Comparison of ENCODE assay signal across 19 mouse cellular contexts in the genomic region with DNA sequence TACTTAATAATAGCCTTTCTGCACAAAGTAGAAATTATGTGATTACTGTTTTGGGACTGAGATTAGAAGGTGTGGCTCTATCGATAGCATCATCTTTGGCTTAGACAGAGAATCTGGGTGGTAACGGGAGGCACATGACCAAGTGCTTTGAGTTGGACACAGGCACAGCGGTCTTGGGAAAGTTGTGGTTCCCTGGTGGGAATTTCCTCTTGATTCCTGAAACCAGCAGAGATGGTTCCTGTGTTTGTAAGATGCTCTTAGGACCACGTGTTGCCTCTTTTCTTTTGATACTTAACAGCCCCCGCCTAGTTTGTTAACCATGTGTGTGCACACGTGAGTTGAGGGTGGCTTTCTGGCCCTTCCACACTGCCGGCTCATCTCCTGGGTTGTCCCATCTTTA.
"Had no signal": no experiment of that assay in that cellular context is flagged by ENCODE, and none has a peak within 500 bp of the region (broad histone marks: within the 10 kb centered on the region; RNA-seq: fewer than 3 reads in every experiment).

No protein-coding gene starts in this region.

- H3K9me3 ChIP-seq: lung, embryonic 15.5 days; midbrain, embryonic 10.5 days; midbrain, embryonic 12.5 days; neural tube, embryonic 13.5 days; neural tube, embryonic 15.5 days; stomach, embryonic 15.5 days had no signal

- H3K36me3 ChIP-seq: lung, embryonic 15.5 days; midbrain, embryonic 10.5 days; midbrain, embryonic 12.5 days; neural tube, embryonic 13.5 days; neural tube, embryonic 15.5 days; stomach, embryonic 15.5 days had no signal

- H3K4me3 ChIP-seq: lung, embryonic 15.5 days; midbrain, embryonic 10.5 days; midbrain, embryonic 12.5 days; myocyte; neural tube, embryonic 13.5 days; neural tube, embryonic 15.5 days; stomach, embryonic 15.5 days had no signal

- ATAC-seq: lung, postnatal 0 days; midbrain, embryonic 16.5 days had no signal

- H3K4me1 ChIP-seq: lung, embryonic 15.5 days had no signal

- H3K9ac ChIP-seq: lung, embryonic 15.5 days; midbrain, embryonic 12.5 days; neural tube, embryonic 13.5 days; neural tube, embryonic 15.5 days; stomach, embryonic 15.5 days had no signal

- H3K27ac ChIP-seq: lung, embryonic 15.5 days; midbrain, embryonic 10.5 days; midbrain, embryonic 12.5 days; neural tube, embryonic 13.5 days; neural tube, embryonic 15.5 days; stomach, embryonic 15.5 days; stomach, postnatal 0 days had no signal

- DNase-seq: lung, adult 2 months; lung, postnatal 14 days; lung, postnatal 4 days; right cerebral cortex, adult 18-20 months; right cerebral cortex, postnatal 25 days; right cerebral cortex, postnatal 4 days; thymus, adult 2 months; thymus, postnatal 25 days; thymus, postnatal 4 days had no signal

- H3K4me2 ChIP-seq: lung, embryonic 15.5 days; midbrain, embryonic 12.5 days; neural tube, embryonic 13.5 days; neural tube, embryonic 15.5 days; stomach, embryonic 15.5 days had no signal

- H3K27me3 ChIP-seq: lung, embryonic 15.5 days; neural tube, embryonic 15.5 days; stomach, embryonic 15.5 days had no signal
